Mouse (Mus musculus) CD4-positive, CD25-positive, alpha-beta regulatory T cell, adult 4 months (primary cell): ENCODE measurements at regions not wholly inside any gene's neighbourhood (a gene's known extent, or its start where the extent isn't known, plus 50 kb on each side); places are given as distances from the start of the nearest gene placed in this dataset.
A peak's percentile ranks its signal among the peaks of the same experiment; 100 is the strongest.

ENCODE experiments used
- ATAC-seq: one replicate; pipeline ENCODE4 v1.8.0; 2017

DNA sequence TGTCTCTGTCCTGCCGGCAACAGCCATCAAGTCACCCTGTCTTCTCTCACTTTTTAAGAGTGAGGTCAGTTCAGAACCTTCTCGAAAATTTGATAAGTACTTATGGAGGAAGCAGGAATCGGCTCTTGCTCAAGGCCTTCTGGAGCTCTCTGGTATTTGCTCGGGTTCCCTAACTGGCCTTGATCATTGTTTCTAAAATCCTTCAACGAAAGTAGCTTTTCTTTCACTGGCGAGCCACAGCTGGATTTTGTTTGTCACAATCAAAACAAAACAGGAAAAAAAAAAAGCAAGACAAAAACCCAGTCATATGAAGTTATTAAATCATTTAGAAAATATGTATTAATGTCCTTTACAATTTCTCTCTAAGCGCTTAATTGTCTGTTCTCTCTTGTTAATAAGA is 156.6 kb upstream of the Tex13c2 start:
- ATAC-seq: no peak

DNA sequence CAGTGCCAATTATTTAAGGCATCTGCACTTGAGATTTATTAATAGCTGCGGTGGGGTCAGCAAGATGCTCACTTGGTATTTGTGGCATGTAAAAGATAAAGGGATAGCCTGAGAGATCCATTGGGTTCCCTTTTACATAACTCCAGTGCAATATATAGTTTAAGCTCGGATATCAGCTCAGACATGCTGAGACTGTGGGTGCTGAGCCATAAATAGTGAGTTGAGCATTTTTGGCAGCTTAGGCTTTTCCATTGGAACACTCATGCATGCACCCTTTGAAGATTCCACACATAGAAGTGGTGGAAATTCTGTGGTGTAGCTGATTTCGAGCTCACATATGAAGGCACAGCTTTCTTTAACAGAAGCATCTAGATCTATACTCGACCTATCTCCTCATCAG is 155.9 kb upstream of the Tex13c2 start:
- ATAC-seq: no peak

DNA sequence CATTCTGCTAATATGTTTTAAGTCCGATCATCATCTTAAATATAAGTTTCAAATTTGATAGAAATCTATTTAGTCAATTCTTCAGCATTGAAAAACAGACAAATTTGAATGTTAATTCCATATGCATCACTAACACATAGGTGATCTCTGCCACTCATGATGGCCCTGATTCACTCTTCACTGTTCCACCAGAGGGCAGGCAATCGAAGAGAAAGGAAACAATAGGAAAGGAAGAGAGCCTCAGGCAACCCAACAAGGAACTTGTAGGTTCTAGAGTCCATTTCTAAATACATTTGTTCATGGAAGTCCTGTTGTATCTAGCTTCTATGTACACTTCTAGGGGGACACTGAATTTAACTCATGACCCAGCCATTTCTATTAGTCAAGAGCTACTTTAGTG is 154.7 kb upstream of the Tex13c2 start:
- peak; percentile 66 for ATAC-seq

DNA sequence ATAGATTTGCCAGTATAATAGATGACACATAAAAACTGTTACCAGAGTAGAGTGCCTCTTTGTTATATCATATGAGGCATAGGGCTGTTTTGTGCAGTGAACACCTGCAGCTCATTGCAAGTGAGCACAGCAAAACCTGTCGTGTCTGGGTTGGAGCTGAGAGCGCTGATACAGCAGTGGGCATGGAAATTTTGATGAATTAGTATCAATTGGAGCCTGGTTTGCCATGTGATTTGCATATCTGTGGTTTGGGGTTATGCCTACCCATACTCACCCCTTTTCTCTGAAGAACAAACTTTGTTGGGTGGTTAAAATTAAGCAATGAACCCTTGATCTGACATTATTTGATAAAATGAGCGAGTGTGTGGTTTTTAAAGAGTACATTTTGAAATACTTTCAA is 152.7 kb upstream of the Tex13c2 start:
- peak; percentile 80 for ATAC-seq

DNA sequence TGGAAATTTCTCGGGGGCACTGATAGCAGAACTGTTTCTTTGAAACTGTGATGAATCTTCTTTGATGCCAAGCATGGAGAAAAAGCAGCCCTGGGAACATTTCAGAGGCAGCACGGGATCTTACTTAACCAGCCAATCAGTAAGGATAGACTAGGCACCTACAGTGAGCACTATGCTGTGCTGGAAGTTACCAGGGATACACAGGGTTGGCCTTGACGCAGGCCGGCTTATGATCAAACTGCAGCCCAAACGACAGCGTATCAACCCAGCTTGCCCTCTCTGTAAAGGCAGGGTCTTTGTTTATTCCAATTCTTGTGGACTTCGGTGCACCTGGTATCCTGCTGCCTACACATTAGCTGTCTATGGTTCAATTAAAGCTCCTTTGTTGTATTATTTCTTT is 147.1 kb upstream of the Tex13c2 start:
- ATAC-seq: no peak

DNA sequence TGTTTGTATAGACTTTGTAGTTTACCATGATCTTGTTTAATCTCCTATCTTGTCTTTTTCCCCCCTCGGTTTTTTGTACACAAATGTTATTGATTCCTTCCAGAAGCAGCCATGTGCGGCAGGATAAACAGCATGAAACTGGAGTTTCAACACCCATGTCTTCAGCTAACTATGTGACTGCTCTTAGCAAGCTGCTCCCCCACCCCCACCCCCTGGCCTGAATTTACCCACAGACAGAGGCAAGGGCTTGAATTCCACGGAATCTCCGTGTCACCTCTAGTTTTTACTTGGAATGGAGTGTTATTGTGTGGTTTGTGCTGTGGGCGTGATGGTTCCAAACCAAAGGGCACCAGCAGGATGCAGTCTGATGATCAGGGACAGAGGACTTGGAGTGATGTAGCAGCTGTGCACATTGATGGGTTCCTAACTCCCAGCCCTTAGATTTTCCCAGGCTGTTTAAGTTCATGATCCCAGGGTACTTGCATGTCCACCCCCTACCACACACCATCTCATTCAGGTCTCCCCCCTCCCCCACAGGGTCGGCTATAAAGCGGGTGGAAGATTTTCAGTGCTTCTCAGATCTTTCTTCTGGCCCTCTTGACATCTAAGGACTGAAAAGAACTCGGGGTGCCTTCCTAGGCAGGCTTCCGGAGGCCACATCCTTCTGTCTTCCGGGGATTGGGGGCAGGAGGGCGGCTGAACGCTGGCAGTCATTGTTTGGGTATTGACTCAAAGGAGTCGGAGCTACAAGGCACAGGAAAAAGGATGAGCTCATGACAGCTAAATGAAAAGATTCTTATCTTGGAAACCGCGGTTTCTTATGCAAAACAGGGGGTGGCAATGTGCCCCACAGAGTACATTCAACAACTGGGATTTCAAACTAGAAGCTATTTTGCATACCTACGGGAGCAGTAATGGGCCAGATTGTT is 146.3 kb upstream of the Tex13c2 start:
- ATAC-seq: peak; percentile 94

DNA sequence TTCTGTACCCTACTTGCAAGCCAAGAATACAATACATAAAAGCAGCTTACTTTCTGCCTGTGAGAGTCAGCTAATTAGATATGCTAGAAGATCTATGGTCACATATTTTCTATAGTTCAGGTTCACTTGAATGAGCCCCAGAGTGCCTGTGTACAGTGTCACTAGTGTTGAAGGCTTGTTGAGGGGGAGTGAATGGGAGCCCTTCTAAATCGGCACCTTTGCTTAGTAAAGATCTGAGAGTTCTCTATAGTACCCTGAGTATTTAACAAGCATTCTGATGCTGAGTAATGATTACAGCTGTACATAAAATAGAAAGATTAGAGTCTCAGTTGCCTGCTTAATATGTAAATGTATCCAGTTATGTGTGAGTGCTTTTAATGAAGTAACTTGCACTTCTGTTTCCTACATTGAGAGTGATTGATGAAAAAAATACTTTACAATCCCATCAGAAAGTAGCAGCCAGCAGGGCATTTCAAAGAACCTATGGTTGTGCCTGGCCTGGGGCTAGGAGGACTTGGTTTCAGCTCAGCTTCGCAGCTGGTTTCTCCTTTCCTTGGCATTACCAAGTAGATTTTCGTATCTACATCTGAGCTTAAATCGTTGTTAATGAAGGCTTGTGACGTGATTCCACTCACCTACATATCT is 136.8 kb upstream of the Tex13c2 start:
- peak; percentile 23 for ATAC-seq

DNA sequence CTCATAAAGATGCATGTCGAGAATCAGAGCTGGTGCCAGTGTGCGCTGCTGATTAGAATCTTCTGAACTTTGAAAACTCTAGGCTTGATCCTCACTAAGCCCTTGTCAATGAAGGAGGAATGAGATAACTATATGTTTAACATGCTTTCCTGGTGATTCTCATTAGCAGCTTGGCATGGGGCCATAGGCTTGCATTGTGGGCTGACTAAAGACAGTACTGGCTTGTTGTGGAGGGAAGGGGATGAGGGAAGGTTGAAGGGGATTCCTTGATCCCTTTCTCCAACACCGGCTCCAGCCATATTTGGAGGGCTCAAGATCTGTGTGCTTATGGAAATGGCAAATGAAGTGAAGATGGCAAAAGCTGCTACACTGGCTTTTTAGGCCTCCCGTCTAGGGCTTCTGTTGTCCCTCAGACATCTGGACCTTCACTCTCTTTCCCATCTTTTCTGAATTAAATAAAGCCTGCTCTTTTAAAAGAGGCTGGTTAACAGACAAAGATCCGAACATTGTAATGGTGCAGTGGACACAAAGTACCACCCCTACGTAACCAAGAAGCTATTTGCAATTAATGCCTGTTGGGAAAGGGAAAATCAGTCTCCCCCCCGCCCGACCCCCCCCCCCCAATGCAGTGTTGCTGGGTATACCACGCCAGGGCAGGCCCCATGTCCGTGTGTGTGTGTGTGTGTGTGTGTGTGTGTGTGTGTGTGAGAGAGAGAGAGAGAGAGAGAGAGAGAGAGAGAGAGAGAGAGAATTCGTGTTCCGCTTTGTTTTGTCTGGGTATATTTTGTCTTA is 129.9 kb upstream of the Tex13c2 start:
- no peak for ATAC-seq

DNA sequence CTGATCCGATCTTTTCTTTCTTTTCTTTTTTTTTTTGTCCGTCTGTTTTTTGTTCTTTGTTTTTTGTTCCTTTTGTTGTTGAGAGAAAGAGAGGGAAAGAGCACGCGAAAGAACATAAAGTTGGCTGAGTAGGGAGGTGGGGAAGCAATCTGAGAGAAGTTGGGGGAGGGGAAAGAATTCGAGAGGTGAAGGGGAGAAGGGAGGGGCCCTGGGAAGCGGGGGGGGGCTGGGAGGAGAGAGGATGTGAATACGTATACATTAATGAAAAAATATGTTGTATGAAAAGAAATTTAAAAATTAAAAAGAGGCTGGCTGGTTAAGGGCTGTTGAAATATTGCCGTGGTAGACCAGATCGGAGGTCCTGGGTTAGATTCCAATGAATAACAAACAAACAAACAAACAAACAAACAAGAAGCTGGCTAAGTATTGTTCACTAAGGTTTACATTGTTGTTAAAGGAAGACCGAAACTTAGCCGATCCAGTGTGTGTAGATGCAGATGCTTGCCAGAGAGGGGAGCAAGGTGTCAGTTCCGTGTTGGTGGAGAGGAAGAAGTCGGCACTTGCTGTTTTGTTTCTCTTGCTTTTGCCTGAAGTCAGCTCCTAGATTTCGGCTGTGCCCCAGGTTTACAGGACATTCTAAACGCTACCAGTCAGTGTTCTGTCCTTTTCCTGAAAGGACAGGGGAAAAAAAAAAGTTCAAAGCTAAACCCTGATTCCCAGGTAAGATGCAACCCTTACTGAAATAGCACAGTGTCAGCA is 129.1 kb upstream of the Tex13c2 start:
- peak; percentile 78 for ATAC-seq

DNA sequence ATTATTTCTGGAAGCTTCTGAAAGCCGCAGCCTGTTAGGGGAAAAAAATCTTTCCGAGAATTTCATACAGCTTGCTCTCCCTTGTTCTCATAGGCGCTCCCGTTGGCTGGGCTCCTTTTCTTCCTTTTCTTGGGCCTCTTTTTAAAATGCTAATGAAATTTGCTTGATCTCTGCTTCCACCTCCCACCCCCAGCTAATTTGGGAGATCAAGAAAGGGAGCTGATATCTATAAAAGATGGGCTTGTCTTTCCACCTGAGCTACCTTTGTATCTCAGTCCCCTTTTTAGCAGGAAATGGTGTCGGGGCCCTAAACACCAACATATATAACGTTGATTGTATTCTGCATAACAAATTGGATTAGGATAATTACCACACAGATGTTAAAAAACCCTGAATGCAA is 128.5 kb upstream of the Tex13c2 start:
- ATAC-seq: peak; percentile 21

DNA sequence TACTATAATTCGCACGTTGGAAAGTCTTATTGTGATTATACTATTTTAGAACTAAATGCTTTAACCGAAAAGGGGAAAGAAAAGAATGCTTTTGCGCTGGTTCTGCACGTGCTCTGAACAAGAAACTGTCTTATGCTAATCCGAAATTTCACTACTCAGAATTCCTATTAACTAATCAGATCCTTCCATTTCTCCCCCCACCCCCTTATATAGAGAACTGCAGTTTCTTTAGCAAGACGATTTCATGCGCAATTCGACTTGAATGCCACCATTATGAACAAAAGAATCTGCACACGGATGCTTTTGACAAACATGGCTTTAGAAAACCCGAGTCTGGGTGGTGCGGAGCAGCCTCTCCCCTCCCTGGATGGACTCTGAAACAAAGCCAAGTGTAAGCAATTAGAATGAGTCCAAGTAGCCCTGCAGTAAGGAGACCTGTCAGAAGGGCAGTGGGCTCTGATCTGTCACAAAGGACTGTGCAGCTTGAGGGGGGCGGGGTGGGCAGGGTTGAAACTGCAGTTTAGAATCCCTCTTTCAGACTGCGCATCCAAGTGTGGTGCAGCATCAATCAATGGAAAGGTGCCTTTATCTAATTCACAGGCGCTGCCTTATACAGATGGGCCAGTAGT is 128.0 kb upstream of the Tex13c2 start:
- ATAC-seq: no peak

DNA sequence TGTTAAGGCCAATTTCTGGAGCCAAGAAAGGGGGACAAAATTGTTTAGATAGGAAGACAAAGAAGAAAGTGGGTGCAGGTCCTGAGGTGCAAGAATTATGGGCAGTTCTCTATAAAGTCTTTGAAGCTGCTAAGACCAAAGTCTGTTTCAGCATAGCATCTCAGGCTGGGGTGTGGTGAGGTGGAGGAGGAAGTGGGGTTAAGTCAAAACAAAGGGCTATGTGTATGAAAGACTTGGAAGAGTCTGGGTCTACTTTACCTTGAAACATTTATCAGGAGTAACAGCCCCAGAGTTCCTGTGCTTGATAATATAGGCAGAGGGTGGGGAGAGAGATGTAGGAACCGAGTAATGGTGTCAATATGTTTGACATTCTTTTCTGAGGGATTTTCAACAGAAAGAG is 125.4 kb upstream of the Tex13c2 start:
- ATAC-seq: peak; percentile 33

DNA sequence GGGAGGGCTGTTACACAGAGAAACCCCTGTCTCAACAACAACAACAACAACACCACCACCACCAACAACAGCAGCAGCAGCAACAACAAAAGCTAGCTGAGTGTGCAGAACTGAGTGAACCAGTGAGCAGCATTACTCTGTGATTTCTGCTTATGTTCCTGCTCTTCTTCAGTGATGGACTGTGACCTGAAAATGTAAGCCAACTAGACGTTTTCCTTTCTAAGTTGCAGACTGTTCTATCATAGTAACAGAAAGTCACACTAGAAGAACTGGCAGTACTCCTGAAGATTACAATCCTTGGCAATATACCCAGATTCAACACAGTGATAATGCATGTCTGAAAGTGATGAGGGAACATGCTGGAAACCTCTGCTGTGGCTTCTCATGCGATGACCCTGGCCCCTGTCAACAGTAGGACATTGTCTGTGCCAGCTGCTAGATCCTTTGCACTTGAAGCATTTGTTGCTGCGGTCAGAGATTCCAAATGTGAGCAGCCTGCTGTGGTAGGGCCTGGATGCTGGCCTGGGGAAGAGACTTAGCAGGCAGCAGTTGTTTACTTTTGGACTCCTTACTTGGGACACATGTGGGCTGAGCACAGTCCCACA is 115.6 kb upstream of the Tex13c2 start:
- ATAC-seq: no peak

DNA sequence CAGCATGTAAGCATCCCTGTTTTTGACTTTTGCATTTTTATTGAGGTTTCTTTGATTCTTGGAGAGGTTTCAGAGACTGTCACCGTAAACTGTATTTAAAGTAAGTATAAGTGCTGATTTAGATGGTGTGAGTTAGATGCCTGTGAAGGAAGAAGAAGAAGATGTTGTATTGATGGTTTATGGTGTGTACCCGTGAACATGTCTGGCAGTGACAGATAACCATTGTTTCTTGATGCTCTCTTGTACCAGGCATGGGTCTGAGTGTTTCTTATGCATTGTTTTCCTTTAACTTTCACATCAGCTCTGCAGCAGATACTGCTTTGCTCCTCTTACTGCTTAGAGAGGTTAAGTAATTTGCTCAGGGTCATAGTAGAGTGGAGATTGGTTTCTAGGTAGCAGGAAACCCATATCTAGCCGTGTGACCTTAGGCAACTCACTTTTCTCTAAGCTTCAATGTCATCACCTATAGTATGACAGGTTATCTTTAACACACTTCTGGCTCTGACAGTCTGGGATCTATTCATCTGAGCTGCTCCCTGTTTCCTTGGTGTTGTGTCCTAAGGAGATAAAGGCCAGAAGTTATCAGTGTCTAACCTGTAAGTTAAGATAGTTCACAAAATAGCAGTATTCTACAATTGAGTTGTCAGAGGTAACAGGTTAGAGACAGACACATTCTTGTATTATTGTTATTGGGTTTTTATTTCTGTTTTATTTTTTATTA is 95.5 kb upstream of the Tex13c2 start:
- no peak for ATAC-seq

DNA sequence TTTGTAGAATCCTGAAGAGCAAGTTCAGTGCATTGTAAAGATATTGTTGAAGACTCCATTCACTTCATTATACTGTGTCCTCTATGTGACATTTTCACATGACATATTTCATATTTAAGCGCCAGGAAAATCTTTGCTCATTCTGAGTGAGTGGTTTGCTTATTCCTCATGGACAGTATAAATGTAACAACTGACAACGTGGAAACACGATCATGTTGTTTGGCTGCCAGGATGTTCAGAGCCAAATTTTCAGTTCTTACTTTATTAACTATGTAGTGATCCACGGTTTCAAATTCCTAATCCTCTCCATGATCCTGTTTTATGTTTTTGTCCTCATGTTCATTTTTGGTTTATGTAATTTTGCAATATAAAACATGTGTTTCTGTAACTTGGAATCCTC is 93.0 kb upstream of the Tex13c2 start:
- ATAC-seq: no peak

DNA sequence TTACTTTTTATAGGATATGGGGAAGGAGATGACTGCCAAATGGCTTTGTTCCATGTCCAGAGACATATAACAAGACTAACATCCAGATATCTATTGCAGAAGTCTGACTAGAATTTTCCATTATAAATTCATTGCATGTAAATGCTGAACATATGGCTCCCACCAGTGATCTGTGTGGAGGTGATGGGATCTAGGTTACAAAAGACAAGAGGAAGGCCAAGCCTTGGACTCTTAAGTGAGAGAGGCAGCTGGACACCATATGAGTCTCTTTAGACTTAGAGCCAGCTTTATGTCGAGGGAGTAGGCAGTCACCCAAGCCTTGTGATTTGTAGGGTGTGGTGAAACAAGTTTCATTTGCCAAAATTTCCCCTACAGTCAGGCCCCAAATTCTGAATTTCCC is 90.7 kb upstream of the Tex13c2 start:
- ATAC-seq: no peak

DNA sequence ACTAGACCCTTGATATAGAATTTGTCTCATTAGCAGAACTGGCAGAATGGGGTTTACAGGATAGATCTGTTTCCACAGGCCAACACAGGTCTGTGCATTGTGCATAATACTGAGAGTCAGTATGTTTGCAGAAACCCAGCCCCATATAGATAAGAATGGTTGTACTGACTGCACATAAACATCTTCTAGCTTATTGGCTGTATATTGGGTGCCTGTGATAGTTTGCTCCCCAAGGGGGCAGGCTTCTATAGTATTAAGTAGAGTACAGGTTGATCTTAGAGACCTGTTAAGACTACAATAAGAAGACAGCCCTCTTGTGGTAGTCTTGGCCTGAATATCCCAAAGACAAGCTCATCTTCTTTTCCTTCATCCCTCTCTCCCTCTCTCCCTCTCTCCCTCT is 90.1 kb upstream of the Tex13c2 start:
- ATAC-seq: peak; percentile 99

DNA sequence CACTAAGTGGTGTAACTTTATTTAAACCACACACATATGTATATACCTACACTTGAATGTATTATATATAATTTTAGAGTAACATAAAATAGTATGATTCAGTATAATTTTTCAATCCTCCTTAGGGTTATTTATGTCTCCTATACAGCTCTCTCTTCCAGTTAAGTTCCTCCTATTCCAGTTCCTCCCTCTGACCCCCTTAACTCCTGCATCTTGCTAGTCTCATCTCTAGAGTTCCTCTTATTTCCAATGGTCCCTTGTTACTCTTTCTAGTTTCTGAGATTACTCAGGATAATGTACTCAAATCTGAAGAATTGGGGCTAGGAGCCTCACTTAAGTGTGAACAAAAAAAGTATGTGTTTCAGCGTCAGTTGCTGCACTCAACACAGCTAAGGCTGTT is 88.4 kb upstream of the Tex13c2 start:
- ATAC-seq: no peak

DNA sequence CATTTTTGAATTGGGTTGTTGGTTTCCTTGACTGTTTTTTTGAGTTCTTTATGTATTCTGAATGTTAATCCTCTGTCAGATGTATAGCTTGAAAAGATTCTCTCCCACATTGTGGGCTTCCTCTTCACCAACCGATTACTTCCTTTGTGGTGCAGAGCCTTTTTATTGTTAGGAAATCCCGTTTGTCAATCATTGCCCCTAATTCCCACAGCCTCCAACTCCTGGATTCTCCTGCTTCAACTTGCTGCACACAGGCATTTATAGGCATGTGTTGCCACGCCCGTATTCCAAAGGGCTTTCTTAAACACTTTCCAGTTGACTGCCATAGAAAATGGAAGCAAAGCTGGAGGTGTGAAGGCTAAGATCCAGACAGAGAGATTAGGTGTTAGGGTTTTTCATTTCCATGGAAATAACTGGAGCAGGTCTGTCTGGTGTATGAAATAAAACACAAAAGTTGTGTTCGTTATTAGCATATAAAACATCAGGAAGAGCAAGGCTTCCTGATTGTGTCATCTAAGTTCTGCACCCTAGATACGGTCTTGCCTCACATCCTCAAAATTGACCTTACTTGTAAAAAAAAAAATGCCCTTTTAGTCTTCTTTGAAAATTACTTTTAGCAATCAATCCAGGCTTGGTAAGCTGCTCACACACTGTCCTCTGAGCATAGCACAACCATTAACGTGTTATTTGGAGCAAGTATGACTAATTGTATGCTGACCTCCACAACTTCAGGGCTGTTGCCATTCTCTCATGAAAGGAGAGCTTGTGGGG is 87.7 kb upstream of the Tex13c2 start:
- no peak for ATAC-seq

DNA sequence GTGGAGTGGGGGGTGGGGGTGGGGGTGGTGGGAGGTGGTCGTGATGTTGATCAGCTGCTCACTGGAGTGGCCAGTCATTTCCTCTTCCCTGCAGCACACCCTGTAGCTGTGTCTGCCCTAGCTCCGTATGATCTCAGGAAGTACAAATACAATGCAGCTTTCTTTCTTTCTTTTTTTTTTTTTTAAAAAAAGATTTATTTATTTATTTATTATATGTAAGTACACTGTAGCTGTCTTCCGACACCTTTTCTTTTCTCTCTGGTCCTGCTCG is 87.2 kb upstream of the Tex13c2 start:
- ATAC-seq: no peak
